Mouse (Mus musculus) C2C12 (cell line): ENCODE results near the gene Gatd1. TPM values are rescaled to one million over a fixed set of nuclear protein-coding genes. Genes with fewer than 3 reads are reported as not detected.
A peak's percentile ranks its signal among the peaks of the same experiment; 100 is the strongest.

Experiments used
- H3K27me3 ChIP-seq: one replicate; pipeline ENCODE4 v1.6.1; 2011; ENCODE audit not compliant: control insufficient read depth, insufficient read depth, insufficient read length
- H3K36me3 ChIP-seq: one replicate; pipeline ENCODE4 v1.6.1; 2011; ENCODE audit not compliant: control insufficient read depth, insufficient read depth
- H3K4me3 ChIP-seq: one replicate; pipeline ENCODE4 v1.5.1; 2011; ENCODE audit warnings: mild to moderate bottlenecking, control low read depth; ENCODE audit not compliant: poor library complexity, insufficient read depth, severe bottlenecking
- H3K79me2 ChIP-seq: one replicate; pipeline ENCODE4 v1.6.1; 2011; ENCODE audit not compliant: control insufficient read depth, insufficient read depth
- H3K79me3 ChIP-seq: one replicate; pipeline ENCODE4 v1.6.1; 2011; ENCODE audit warnings: low read depth, control low read depth
- H3ac ChIP-seq: one replicate; pipeline ENCODE3; 2011; ENCODE audit warnings: low read depth; ENCODE audit not compliant: control insufficient read depth, insufficient read length
- CEBPB ChIP-seq: IDR thresholded peaks from one replicate; pipeline ENCODE4 v1.6.1; 2011; ENCODE audit warnings: low read depth, mild to moderate bottlenecking, control low read depth, moderate library complexity
- CTCF ChIP-seq: IDR thresholded peaks from one replicate; pipeline ENCODE4 v1.5.1; 2011; ENCODE audit not compliant: control insufficient read depth, insufficient read depth, insufficient read length
- FOSL1 ChIP-seq: IDR thresholded peaks from one replicate; pipeline ENCODE4 v1.8.0; 2011; ENCODE audit warnings: mild to moderate bottlenecking, low read length; ENCODE audit not compliant: poor library complexity, insufficient read depth, severe bottlenecking
- MAX ChIP-seq: IDR thresholded peaks from one replicate; pipeline ENCODE4 v1.6.1; 2011; ENCODE audit warnings: mild to moderate bottlenecking, control low read depth
- MYOD1 ChIP-seq: IDR thresholded peaks from one replicate; pipeline ENCODE4 v1.6.1; 2011; ENCODE audit warnings: low read depth; ENCODE audit not compliant: control insufficient read depth, insufficient read length
- MYOG ChIP-seq: IDR thresholded peaks from one replicate; pipeline ENCODE4 v1.6.1; 2011; ENCODE audit not compliant: control insufficient read depth, insufficient read length; ENCODE audit errors: extremely low read depth
- USF1 ChIP-seq: IDR thresholded peaks from one replicate; pipeline ENCODE4 v1.6.1; 2011; ENCODE audit warnings: low read depth, mild to moderate bottlenecking, control low read depth, moderate library complexity
- polyA plus RNA-seq: library from polyadenylated mRNA; unstranded; fragments of >200 nt; fragmentation: generic; extraction: Trizol; gene quantifications from one replicate; pipeline ENCODE4 v1.2.1, GENCODE M21; 2012; ENCODE audit warnings: missing spikeins

Gene Gatd1
- polyA plus RNA-seq, 1 experiment, result 14.9 TPM

DNA sequence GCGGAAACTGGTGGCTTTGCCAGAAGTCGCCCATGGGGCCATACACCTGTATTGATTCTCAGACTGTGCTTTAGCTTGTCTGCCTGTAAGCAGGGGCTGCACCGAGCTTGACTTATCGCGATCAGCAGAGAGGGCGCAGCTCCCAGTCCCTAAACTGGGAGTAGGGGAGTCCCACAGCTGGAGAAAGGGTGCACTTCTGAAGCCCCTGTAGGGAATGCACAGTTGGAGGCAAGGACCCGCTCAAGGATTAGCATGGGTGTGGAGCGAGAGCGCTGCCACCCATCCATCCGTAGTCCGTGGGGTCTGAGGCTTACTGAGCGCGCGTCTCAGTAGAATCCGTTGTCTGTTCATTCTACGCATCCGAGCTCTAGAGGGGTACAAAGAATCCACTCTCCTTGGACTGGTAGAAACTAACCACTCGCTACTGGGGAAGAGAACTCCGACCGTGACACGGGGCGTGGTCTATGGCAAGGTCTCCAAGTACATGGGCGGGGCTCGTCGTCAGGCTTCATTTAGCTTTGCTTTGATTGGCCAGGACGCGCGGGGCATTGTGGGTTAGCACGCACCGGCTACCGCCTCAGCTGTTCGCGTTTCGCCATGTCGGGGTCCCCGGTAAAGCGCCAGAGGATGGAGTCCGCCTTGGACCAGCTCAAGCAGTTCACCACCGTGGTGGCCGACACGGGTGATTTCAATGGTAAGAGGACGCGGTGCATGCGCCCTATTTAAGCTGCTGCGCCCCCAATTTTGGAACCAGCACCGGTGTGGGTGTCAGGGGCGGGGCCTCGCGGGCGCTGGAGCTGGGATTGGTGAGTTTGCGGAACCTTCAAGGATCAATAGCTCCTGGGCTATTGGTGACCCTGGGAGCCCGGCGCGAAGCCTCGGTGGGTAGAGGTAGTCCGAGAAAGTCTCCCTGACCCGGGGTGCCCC, 22.0 kb downstream of the Gatd1 start, which contains the start of gene Taldo1:
TSS of gene Taldo1 (plus strand) at position 575 of the 927 bp plus-strand sequence.
- H3K36me3 ChIP-seq, result peaks cover 9% of the 10 kb centered on the region
- peaks cover 19% of the 10 kb centered on the region for H3K79me3 ChIP-seq
- H3K79me2 ChIP-seq, result peaks cover 38% of the 10 kb centered on the region
- H3ac ChIP-seq, result peak within 1 kb of the TSS; percentile 85
- no peak for TF ChIP-seq FOSL1
- no peak for TF ChIP-seq MYOG
- no peak for TF ChIP-seq CTCF
- TF ChIP-seq CEBPB, result no peak
- TF ChIP-seq MAX, result peak; percentile 7
- no peaks in the 10 kb centered on the region for H3K27me3 ChIP-seq
- H3K4me3 ChIP-seq, result peak within 1 kb of the TSS; percentile 51

DNA sequence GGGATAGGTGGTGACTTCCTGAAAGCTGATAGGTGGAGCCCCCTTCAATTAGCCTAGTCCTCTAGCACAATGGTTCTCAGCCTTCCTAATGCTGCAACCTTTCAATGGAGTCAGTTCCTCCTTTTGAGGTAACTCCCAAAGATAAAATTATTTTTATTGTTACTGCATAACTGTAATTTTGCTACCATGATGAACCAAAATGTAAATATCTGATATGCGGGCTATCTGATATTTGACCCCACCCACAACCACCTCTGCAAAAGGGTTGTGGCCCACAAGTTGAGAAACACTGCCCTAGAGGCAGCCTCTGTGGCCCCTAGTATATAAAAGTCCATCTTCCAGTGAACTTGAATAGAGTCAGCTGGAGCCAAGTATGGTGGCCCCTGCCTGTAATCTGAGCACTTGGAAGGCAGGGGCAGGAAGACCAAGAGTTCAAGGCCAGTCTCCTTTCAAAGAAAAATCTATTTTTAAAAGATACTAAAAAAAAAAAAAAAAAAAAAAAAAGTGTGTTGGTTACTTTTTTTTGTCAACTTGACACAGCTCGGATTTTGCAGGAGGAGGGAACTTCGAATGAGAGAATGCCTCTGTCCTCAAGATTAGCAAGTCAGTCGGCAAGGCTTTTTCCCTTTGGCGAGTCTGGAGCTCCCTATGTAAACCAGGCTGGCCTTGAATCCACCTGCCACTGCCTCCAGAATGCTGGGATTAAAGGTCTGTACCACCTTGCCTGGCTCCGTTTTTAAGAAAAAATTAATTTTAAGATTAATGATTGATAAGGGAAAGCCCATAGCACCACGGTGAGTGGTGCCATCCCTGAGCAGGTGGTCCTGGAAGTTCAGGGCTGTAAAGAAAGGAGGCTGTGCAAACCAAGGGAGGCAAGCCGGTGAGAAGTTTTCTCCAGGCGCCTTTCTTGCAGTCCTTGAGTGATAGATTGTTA, 23.3 kb downstream of the Gatd1 start:
- no peaks in the 10 kb centered on the region for H3K27me3 ChIP-seq
- no peak for TF ChIP-seq FOSL1
- TF ChIP-seq MAX, result no peak
- no peak for TF ChIP-seq MYOG
- TF ChIP-seq CTCF, result no peak
- H3K79me2 ChIP-seq, result peaks cover 31% of the 10 kb centered on the region
- H3K79me3 ChIP-seq, result peaks cover 16% of the 10 kb centered on the region
- no peaks in the 10 kb centered on the region for H3K36me3 ChIP-seq
- H3ac ChIP-seq, result no peak overlapping the region
- H3K4me3 ChIP-seq, result no peak overlapping the region

DNA sequence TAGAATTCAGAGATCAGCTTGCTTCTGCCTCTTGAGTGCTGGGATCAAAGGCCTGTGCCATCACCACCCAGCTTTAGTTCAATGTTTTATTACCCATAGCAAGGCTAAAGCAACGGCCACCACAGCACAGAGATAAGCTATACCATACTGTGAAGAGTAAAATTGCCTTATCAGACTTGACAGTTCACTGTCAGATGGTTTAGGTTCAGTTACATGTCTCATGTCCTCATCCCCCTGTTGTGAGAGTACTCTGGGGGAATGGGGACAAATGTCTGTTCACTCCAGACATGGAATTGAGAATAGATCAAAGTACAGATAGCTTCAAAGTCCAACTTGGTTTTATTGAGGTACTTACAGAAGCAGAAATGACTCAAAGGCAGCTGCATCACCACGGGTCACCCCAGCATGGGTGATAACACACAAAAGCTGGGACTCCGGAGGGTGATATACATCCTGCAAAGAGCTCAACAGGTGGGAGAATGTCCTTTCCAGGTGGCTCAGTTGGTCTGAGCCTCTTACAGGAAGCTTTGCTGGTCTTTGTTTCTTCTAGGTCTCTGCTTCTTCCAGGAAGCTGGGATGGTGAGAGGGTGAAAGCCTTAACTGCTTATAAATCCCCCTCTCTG, 25.3 kb downstream of the Gatd1 start:
- Histone ChIP-seq H3ac (no peak overlapping the region), H3K79me3 (peaks cover 12% of the 10 kb centered on the region), H3K27me3 (peaks cover 8% of the 10 kb centered on the region), H3K79me2 (peaks cover 14% of the 10 kb centered on the region), H3K36me3 (no peaks in the 10 kb centered on the region), H3K4me3 (no peak overlapping the region)
- no peak for TF ChIP-seq USF1
- TF ChIP-seq MYOD1, result no peak
- TF ChIP-seq CEBPB, result no peak
- no peak for TF ChIP-seq CTCF
- no peak for TF ChIP-seq FOSL1
- no peak for TF ChIP-seq MAX
- no peak for TF ChIP-seq MYOG

DNA sequence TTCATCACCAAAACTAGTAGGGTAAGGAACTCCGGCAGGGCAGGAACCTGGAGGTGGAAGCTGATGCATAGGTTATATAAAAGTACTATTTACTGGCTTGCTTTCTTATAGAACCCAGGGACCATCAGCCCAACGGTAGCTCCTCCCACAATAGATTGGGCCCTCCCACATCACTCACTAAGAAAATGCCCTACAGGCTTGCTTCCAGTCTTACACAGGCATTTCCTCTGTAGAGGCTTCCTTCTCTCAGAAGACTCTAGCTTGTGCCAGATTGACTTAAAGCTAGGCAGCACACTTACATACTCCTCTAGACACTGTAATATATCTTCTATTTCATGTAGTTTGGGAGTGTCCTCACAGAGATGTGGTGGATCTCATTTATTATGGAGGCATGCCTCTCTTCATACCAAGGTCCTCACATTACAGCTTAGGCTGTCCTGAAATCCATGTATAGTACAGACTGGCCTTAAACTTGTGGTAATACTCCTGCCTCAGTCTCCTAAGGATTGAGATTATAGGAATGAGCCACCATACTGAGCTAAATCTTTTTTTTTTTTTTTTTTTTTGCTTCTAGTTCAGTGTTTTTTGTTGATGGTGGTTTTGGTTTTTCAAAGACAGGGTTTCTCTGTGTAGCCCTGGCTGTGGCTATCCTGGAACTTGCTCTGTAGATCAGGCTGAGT, 26.0 kb downstream of the Gatd1 start:
- H3K36me3 ChIP-seq, result no peaks in the 10 kb centered on the region
- H3K79me3 ChIP-seq, result peaks cover 7% of the 10 kb centered on the region
- peaks cover 7% of the 10 kb centered on the region for H3K79me2 ChIP-seq
- H3ac ChIP-seq, result no peak overlapping the region
- peaks cover 8% of the 10 kb centered on the region for H3K27me3 ChIP-seq
- no peak overlapping the region for H3K4me3 ChIP-seq
- TF ChIP-seq CTCF (no peak), FOSL1 (no peak), MAX (no peak), MYOG (no peak), USF1 (no peak), MYOD1 (no peak), CEBPB (no peak)

DNA sequence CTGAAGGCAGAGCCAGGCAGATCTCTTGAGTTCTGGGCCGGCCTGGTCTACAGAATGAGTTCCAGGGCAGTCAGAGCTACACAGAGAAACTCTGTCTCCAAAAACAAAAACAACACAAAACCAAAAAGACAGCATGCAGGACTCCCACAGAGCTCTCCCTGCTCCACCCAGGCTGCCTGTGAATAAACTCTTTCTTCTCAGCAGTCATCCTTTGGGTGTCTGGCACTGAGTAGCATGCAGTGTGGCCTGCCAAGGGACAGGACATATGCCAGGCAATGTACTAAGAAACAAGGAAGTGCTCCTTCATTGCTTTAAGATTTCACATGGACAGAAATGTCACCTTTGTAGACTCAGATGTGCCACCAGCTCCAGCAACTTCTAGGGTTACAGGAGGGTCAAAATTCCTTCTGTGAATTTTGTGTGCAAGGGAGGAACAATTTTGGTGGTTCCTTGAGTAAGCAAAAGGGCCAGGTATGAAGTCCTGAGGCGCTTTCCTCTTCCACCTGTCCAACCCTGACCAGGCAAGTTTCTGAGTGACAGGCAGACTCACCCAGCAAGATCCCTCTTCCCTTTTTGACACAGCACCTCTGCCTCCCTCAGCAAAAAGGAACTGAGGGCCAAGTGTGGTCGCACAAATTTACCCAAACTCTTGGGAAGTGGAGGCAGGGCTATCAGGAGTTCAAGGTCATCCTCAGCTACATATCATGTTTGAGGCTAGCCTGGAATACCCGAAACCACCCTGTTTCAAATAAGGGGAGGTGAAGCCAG, 32.7 kb downstream of the Gatd1 start:
- Histone ChIP-seq H3K79me3 (no peaks in the 10 kb centered on the region), H3ac (no peak overlapping the region), H3K79me2 (no peaks in the 10 kb centered on the region), H3K36me3 (no peaks in the 10 kb centered on the region), H3K27me3 (peaks cover 16% of the 10 kb centered on the region), H3K4me3 (no peak overlapping the region)
- no peak for TF ChIP-seq CEBPB
- TF ChIP-seq USF1, result no peak
- TF ChIP-seq MYOD1, result no peak
- TF ChIP-seq CTCF, result no peak
- no peak for TF ChIP-seq MAX
- no peak for TF ChIP-seq MYOG
- TF ChIP-seq FOSL1, result no peak
